Mouse (Mus musculus) liver, adult 2 months (tissue): Measurements from ENCODE around the gene Elmo2. TPM values are rescaled to one million over a fixed set of nuclear protein-coding genes. Genes with fewer than 3 reads are reported as not detected.

Experiments used
- DNase-seq: peaks from one replicate; pipeline ENCODE4 v3.0.0-alpha.2; 2011; ENCODE audit warnings: low read depth, low spot score; ENCODE audit errors: extremely low read depth
- H3K27ac ChIP-seq: fragments of 200-500 bp; replicated peaks from 2 replicates; pipeline ENCODE4 v1.5.1; 2012; ENCODE audit warnings: low read depth, mild to moderate bottlenecking, control low read depth, inconsistent platforms, low read length; ENCODE audit not compliant: insufficient read depth
- H3K27me3 ChIP-seq: fragments of 200-500 bp; 2 replicates; pipeline ENCODE4 v1.6.1; 2012; ENCODE audit warnings: mild to moderate bottlenecking, moderate library complexity, low read length, inconsistent platforms; ENCODE audit not compliant: control insufficient read depth, insufficient read depth
- H3K36me3 ChIP-seq: fragments of 200-500 bp; 2 replicates; pipeline ENCODE4 v1.6.1; 2012; ENCODE audit warnings: low read length, inconsistent platforms; ENCODE audit not compliant: control insufficient read depth, insufficient read depth
- H3K4me1 ChIP-seq: fragments of 200-500 bp; 2 replicates; pipeline ENCODE4 v1.6.1; 2011; ENCODE audit warnings: low read length; ENCODE audit not compliant: control insufficient read depth, insufficient read depth
- H3K4me3 ChIP-seq: fragments of 200-500 bp; 2 replicates; pipeline ENCODE4 v1.5.1; 2011; ENCODE audit warnings: low read depth, mild to moderate bottlenecking, control low read depth, low read length, moderate library complexity; ENCODE audit not compliant: insufficient read depth
- H3K79me2 ChIP-seq: fragments of 200-500 bp; 2 replicates; pipeline ENCODE4 v1.6.1; 2012; ENCODE audit warnings: inconsistent platforms, mild to moderate bottlenecking, low read length, moderate library complexity; ENCODE audit not compliant: control insufficient read depth, insufficient read depth
- H3K9ac ChIP-seq: fragments of 200-500 bp; 2 replicates; pipeline ENCODE4 v1.6.1; 2012; ENCODE audit warnings: low read depth, mild to moderate bottlenecking, control low read depth, inconsistent platforms, low read length
- CTCF ChIP-seq: fragments of 200-500 bp; IDR thresholded peaks from 2 replicates; pipeline ENCODE4 v1.5.1; 2011; ENCODE audit warnings: low read depth, low read length, control low read depth
- POLR2A ChIP-seq: fragments of 200-500 bp; IDR thresholded peaks from 2 replicates; pipeline ENCODE4 v1.6.1; 2011; ENCODE audit warnings: low read length, control low read depth; ENCODE audit not compliant: insufficient read depth; ENCODE audit errors: extremely low read depth
- WGBS: fragments of 180-500 bp; shearing (Covaris S2); methylation state at CpG from one replicate; pipeline ENCODE4 v1.1.7; 2018; 5-methylcytosine and 5-hydroxymethylcytosine counted together
- polyA plus RNA-seq: library from polyadenylated mRNA; depleted of rRNA; stranded (reverse); fragments of >200 nt; gene quantifications from 2 replicates; pipeline ENCODE4 v1.2.3, GENCODE M21; 2012
- total RNA-seq: library from RNA; depleted of rRNA; stranded (reverse); fragments of >200 nt; gene quantifications from 2 replicates; pipeline ENCODE4 v1.2.3, GENCODE M21; 2014

Elmo2 gene
- total and polyA plus RNA-seq, 2 experiments = 5.2 to 17.5 TPM

GRCm38 (mm10) chr2:165287202-165287984, 38.9 kb downstream of the Elmo2 start, which contains the start of gene Slc35c2:
Gene Slc35c2, minus strand, starts transcription at chr2:165287869.
- 0 out of 2 replicates have a peak, but pooled peaks cover 3% of the 10 kb centered on the region for H3K79me2 ChIP-seq
- no peak for TF ChIP-seq CTCF
- TF ChIP-seq POLR2A = peak; percentile 15; the same call in 1 of the 2 replicates
- H3K27me3 ChIP-seq = no peaks in the 10 kb centered on the region
- H3K36me3 ChIP-seq = no peaks in the 10 kb centered on the region
- H3K9ac ChIP-seq = peak within 1 kb of the TSS; percentile 82
- H3K4me3 ChIP-seq = peak within 1 kb of the TSS; percentile 78
- H3K27ac ChIP-seq = peak within 1 kb of the TSS; percentile 22; the same call in 1 of the 2 replicates
- peaks cover 14% of the 10 kb centered on the region; the same call in 1 of the 2 replicates for H3K4me1 ChIP-seq
- DNase-seq = peak; percentile 75
- WGBS = under 1% methylated on average over 49 of the region's 49 CpGs

- no peak overlapping the region for H3K27ac ChIP-seq
- no peaks in the 10 kb centered on the region for H3K27me3 ChIP-seq
- TF ChIP-seq CTCF = no peak
- TF ChIP-seq POLR2A = no peak
- peaks cover 14% of the 10 kb centered on the region; the same call in 1 of the 2 replicates for H3K4me1 ChIP-seq
- H3K9ac ChIP-seq = peak overlapping the region; percentile 82; the same call in 1 of the 2 replicates
- 0 out of 2 replicates have a peak, but pooled peaks cover 3% of the 10 kb centered on the region for H3K79me2 ChIP-seq
- DNase-seq = peak; percentile 5
- WGBS = 62% methylated on average over 18 of the region's 18 CpGs
- peak overlapping the region; percentile 78 for H3K4me3 ChIP-seq
- H3K36me3 ChIP-seq = no peaks in the 10 kb centered on the region
Observed at GRCm38 (mm10) chr2:165286361-165287201, 39.7 kb downstream of the Elmo2 start.

GRCm38 (mm10) chr2:165285621-165286020, 40.7 kb downstream of the Elmo2 start:
- no peak overlapping the region for H3K4me3 ChIP-seq
- 80% methylated on average over 8 of the region's 8 CpGs for WGBS

GRCm38 (mm10) chr2:165285034-165285433, 41.2 kb downstream of the Elmo2 start:
- Histone ChIP-seq H3K27me3 (no peaks in the 10 kb centered on the region), H3K79me2 (0 out of 2 replicates have a peak, but pooled peaks cover 3% of the 10 kb centered on the region), H3K27ac (no peak overlapping the region), H3K9ac (no peak overlapping the region), H3K4me3 (no peak overlapping the region), H3K36me3 (no peaks in the 10 kb centered on the region), H3K4me1 (peaks cover 14% of the 10 kb centered on the region; the same call in 1 of the 2 replicates)
- TF ChIP-seq CTCF (no peak), POLR2A (no peak)
- peak; percentile 68 for DNase-seq
- 16% methylated on average over 3 of the region's 3 CpGs for WGBS

More at GRCm38 (mm10) chr2:165285621-165286020, 40.7 kb downstream of the Elmo2 start:
- no peak for TF ChIP-seq CTCF
- no peak for TF ChIP-seq POLR2A
- no peak for DNase-seq
- no peak overlapping the region for H3K9ac ChIP-seq
- H3K27me3 ChIP-seq = no peaks in the 10 kb centered on the region
- peaks cover 14% of the 10 kb centered on the region; the same call in 1 of the 2 replicates for H3K4me1 ChIP-seq
- no peaks in the 10 kb centered on the region for H3K36me3 ChIP-seq
- no peak overlapping the region for H3K27ac ChIP-seq
- 0 out of 2 replicates have a peak, but pooled peaks cover 3% of the 10 kb centered on the region for H3K79me2 ChIP-seq

GRCm38 (mm10) chr2:165284377-165284776, 41.9 kb downstream of the Elmo2 start:
- Histone ChIP-seq H3K27ac (no peak overlapping the region), H3K4me3 (no peak overlapping the region), H3K27me3 (no peaks in the 10 kb centered on the region), H3K9ac (no peak overlapping the region), H3K36me3 (no peaks in the 10 kb centered on the region), H3K79me2 (0 out of 2 replicates have a peak, but pooled peaks cover 3% of the 10 kb centered on the region), H3K4me1 (peaks cover 14% of the 10 kb centered on the region; the same call in 1 of the 2 replicates)
- WGBS = 52% methylated on average over 7 of the region's 7 CpGs
- no peak for TF ChIP-seq POLR2A
- TF ChIP-seq CTCF = no peak
- peak; percentile 45 for DNase-seq
